Mouse (Mus musculus): Measurements from ENCODE around the gene H2al1o.
"Not testable (repeated sequence)": the region's sequence is repeated elsewhere in the genome, so short reads cannot be mapped to it uniquely, and the experiment has no call there.

The H2al1o gene

GRCm38 (mm10) chrX:9572309-9572708 is at the start of gene H2al1o:
TSS of gene H2al1o (minus strand) at chrX:9572409.
- DNase-seq = not testable (repeated sequence)

- DNase-seq = not testable (repeated sequence)
These were observed 25.8 kb upstream of the H2al1o start for GRCm38 (mm10) chrX:9598036-9598435.

GRCm38 (mm10) chrX:9536881-9537280 is 35.3 kb downstream of the H2al1o start:
- DNase-seq = no peak

All from lung, postnatal 36 days (tissue).